Mouse (Mus musculus) erythroid progenitor cell, adult 5-6 weeks (primary cell): ENCODE measurements around the gene Baz1a. TPM values are rescaled to one million over a fixed set of nuclear protein-coding genes. Genes with fewer than 3 reads are reported as not detected.
"Not testable (repeated sequence)": the region's sequence is repeated elsewhere in the genome, so short reads cannot be mapped to it uniquely, and the experiment has no call there.

Experiments used
- ATAC-seq: replicated peaks from 2 replicates; pipeline ENCODE4 v1.8.0; 2016; ENCODE audit warnings: moderate number of reproducible peaks, mild to moderate bottlenecking, moderate TSS enrichment, inconsistent platforms; ENCODE audit not compliant: poor library complexity, low FRiP score, severe bottlenecking
- total RNA-seq, 2 experiments: library from RNA; stranded (forward) in 1 of 2; stranded (reverse) in 1 of 2; fragments of 150-400 nt in 1 of 2; fragments of 186-747, 209-891 nt in 1 of 2; gene quantifications; 2 replicates each; pipeline versions ENCODE4 v1.2.3 to v1.2.4; 2015 to 2017; ENCODE audit warnings: low replicate concordance in 2 of 2

Baz1a gene
- total RNA-seq, 2 experiments from 2014 or later, result 72.9 to 191 TPM

GRCm38 (mm10) chr12:54984701-54985256 lies 29.4 kb downstream of the Baz1a start:
- peak; percentile 81 for ATAC-seq

GRCm38 (mm10) chr12:54982935-54983715 lies 31.0 kb downstream of the Baz1a start:
- no peak for ATAC-seq

- ATAC-seq, result no peak
Observed at GRCm38 (mm10) chr12:54981962-54982361, 32.2 kb downstream of the Baz1a start.

- no peak for ATAC-seq
Observed at GRCm38 (mm10) chr12:54980939-54981338, 33.2 kb downstream of the Baz1a start.

DNA sequence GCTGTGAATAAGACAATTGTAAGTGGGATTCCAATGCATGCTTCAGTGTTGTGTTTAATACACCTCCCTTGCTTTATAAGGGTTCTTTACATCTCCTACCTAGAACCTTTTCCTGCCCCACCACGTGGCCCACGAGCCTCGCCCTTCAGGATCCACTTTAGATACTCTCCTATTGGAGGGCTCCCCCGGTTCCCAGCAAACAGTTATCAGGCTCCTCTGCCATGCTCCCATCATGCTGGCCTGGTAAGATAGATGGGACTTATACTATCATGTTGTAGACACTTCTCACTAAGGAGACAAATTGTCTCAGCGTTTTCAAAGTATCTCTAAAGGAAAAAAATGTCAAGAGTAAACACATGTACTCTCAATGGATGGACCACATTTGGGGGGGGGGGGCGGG lies 33.6 kb downstream of the Baz1a start:
- ATAC-seq, result peak; percentile 59

DNA sequence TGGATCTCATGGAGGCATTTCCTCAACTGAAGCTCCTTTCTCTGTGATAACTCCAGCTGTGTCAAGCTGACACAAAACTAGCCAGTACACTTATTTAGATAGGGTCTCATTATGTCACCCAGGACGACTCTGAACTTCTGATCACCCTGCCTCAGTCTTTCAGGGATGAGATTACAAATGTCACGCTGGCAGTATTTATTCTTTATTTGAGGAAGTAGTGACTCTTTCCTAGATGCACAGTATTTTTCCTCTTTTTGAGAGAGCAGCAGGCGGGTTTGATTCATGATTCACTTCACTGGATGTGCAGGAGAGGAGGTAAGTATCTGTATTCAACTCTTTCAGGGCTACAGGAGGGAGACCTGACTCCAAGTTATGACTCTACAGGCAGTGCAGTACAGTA lies 45.1 kb downstream of the Baz1a start:
- ATAC-seq, result no peak

DNA sequence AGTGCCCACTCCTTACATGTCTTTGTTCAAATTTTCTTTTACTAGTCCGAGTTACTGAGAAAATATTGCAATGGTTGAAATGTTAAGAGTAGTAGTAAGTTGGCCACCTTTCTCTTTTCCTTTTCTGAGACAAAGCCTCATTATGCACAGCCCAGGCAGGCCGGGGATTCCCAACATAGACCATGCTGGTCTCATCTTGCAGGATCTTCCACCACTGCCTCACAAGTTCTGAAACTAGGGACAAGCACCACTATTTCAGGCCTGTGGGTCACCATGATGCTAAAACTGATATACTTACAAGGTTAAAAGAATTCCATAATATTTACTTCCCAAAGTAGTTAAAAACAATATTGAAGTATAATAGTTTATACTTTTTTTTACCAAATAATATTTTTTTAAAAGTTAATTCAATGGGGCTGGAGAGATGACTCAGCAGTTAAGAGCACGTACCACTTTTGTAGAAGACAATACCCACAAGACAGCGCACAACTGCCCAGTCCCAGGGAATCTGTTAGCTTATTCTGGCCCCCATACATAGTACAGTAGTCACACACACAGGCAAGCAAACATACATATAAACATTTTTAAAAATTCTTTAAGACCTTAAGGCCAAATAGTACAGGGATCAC lies 48.5 kb downstream of the Baz1a start:
- ATAC-seq, result no peak

- ATAC-seq, result no peak
Observed at GRCm38 (mm10) chr12:54959569-54959968, 54.6 kb downstream of the Baz1a start.

DNA sequence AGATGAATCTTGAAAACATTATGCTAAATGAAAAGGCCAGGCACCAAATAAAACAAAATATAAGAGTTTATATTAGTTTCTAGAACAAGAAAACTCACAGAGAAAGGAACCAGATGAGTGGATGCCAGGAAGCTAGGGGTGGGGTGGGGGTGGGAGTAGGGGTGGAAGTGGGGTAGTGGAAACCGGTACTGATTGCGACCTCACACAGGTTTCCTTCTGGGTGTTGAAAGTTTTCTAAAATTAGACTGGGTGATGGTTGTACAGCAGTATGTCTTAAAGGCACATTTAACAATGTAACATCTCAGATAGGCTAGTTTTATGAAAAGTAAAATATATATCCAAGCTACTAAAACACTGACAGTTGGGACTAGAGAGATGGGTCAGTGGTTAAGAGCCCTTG lies 57.2 kb downstream of the Baz1a start:
- ATAC-seq, result no peak

- no peak for ATAC-seq
Observed at GRCm38 (mm10) chr12:54956457-54956856, 57.7 kb downstream of the Baz1a start.

GRCm38 (mm10) chr12:54946116-54946515 lies 68.0 kb downstream of the Baz1a start:
- ATAC-seq, result no peak

- not testable (repeated sequence) for ATAC-seq
Observed at GRCm38 (mm10) chr12:54942586-54943157, 71.5 kb downstream of the Baz1a start.

DNA sequence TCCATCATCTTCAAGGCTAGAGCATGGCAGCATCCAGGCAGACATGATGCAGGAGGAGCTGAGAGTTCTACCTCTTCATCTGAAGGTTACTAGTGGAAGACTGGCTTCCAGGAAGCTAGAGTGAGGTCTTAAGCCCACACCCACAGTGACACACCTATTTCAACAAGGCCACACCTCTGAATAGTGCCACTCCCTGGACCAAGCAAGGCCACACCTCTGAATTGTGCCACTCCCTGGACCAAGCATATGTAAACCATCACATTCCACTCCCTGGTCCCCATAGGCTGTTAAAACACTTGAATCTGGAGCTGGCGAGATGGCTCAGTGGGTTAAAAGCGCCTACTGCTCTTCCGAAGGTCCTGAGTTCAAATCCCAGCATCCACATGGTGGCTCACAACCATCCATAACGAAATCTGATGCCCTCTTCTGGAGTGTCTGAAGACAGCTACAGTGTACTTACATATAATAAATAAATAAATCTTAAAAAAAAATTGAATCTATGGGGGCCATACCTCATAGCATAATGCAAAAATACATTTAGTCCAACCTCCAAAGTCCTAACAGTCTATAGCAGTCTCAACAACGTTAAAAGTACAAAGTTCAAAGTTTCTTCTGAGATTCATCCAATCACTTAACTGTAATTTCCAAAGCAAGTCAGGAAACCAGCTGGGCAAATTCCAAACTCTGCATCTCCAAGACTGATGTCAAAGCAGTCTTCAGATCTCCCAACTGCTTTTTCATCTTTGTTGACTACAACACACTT lies 76.4 kb downstream of the Baz1a start:
- ATAC-seq, result peak; percentile 59

GRCm38 (mm10) chr12:54910387-54910786 lies 103.8 kb downstream of the Baz1a start:
- ATAC-seq, result no peak

DNA sequence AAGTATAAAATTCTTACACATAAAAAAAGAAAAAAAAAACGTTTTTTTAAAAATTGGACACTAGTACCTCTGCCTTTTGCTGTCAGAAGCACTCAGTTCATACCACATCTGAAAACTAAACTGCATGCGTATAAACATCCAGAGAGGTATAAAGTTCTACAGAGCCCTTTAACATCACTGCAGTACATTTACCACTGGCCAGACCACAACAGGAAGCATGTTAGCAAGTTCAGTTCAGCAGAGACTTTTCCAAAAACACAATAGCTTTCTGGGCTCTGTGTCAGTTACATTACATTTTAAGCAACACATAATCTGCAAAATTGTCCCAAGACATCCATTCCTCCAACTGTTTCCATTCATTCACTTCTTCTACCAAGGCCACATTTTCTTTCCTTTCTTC lies 121.6 kb downstream of the Baz1a start:
- not testable (repeated sequence) for ATAC-seq

DNA sequence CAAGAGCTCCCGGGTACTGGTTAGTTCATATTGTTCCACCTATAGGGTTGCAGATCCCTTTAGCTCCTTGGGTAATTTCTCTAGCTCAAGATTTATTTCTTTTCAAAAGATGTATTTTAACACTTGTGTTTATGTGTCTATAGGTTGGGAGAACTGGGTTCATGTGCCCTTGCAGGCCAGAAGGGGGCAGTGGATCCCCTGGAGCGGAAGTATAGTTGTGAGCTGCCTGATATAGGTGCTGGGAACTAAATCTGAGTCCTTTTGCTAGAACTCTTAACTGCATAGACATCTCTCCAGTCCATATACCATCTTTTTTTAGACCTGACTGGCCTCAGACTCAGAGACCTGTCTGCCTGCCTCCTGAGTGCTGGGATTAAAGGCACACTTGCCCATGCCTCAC lies 123.7 kb downstream of the Baz1a start:
- no peak for ATAC-seq

DNA sequence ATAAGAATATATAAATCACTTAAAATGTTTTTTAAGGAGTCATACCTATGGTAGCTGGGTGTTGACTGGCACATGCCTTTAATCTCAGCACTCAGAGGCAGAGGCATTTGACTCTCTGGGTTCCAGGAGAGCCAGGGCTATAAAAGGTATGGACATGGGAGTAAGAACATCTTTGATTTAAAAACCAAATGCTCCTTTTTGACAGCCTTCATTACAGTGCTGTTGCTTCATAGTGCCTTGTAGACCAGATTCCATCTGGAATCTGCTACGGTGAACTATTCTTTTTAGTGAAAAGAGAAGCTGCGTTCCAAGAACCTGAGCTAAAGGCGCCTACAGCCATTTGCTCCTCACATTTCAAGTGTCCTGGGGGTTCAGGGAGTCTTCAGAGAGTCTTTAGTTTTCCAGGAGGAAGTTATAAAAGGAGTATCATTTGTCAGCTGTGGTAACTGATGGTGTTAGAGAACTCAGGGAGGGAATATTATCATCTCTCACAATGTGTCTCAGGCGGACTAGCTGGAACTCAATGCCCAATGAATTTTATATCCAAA lies 126.5 kb downstream of the Baz1a start:
- no peak for ATAC-seq

- ATAC-seq, result peak; percentile 69
Observed at GRCm38 (mm10) chr12:54879630-54880029, 134.5 kb downstream of the Baz1a start.

- no peak for ATAC-seq
Observed at GRCm38 (mm10) chr12:54879211-54879610, 134.9 kb downstream of the Baz1a start.

DNA sequence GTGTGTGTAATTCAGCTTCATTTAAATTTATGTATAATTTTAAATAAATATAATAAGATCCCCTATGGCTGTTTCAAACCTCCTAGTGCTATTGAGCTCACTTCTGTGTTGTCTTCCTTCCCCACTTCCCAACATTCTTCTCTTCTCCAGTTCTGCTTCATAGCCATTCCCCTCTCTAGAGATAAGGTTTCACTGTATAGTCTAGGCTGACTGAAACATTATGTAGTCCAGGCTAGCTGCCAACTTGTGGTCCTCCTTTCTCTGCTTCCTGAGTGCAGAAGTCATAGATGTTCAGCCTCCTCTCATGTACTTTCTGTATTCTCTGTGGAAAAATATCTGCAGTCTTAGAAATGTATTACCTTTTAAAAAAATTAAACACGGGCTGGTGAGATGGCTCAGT lies 136.3 kb downstream of the Baz1a start:
- ATAC-seq, result no peak
